Mouse (Mus musculus) heart, adult 18-20 months (tissue): ENCODE measurements around the gene Cptp. TPM values are rescaled to one million over a fixed set of nuclear protein-coding genes. Genes with fewer than 3 reads are reported as not detected.
A peak's percentile ranks its signal among the peaks of the same experiment; 100 is the strongest.

Experiments used
- DNase-seq, 2 experiments: peaks; one replicate each; pipeline ENCODE4 v3.0.0; 2021 to 2022; ENCODE audit warnings: mixed read lengths in 1 of 2
- total RNA-seq, 2 experiments: library from RNA; stranded (reverse); gene quantifications; 2 replicates each; pipeline ENCODE4 v1.2.3; 2021

Cptp gene
- total RNA-seq, 2 experiments from 2014 or later: 6.2 to 8.0 TPM

DNA sequence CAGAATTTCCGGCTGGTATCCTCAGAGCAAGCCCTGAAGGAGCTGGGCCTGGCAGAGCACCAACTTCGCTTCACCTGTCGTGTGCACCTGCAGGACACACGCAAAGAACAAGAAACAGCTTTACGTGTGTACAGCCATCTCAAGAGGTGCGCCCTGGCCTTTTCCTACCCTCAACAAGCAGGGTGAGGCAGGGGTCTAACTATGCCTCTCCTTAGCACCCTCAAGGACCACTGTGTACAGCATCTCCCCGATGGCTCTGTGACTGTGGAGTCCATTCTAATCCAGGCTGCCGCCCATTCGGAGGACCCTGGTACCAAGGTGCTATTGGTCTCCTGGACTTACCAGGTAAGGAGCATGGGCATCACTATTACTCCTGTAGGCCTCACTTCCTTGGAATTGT, 18.9 kb upstream of the Cptp start:
- DNase-seq: no peak

DNA sequence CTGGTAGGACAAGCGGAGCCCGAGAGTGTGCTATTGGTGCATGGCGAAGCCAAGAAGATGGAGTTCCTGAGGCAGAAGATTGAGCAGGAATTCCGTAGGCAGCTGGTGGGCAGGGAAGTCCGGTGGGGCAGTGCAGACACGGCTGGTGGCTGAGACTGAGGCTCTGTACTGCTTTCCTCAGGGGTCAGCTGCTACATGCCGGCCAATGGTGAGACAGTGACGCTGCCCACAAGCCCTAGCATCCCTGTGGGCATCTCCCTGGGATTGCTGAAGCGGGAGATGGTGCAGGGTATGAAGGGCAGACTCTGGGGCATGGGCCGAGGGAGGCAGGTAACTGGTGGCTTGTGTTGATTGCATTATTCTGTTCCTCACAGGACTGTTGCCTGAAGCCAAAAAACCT, 18.4 kb upstream of the Cptp start:
- DNase-seq: no peak

DNA sequence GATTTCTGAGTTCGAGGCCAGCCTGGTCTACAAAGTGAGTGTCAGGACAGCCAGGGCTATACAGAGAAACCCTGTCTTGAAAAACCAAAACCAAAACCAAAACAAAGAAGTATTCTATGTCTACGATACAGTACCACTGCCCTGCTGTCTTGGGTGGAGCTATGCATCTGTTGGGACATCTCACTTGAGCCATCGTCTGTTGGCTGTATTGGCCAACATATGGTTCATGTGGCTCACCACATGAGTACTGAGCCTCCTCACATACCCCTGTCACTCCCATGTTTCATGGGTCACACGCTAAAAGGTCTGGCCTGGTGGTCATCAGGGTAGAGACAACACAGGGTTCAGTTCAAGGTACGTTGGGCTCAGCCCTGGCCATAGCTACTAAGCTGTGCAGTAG, 17.1 kb upstream of the Cptp start:
- DNase-seq: no peak

DNA sequence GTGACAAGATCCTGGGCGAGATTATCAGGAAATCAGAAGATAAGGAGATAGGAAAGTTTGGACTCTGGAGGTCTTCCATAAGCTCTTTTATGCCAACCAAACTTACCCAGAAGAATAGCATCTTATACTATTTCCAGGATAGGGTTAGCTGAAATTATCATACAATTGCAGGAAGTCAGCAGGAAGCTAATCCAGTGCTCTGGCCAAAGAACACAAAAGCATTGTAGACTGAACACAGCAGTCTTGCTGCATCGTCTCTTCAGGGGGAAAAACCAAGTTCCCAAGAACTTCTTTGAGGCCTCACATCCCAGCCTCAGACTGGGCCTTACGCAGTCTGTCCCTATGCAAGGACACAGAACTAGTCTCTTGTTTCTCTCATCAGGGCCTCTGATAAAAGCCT, 14.3 kb upstream of the Cptp start:
- DNase-seq: peak in 1 of 2 experiments; percentile 50

DNA sequence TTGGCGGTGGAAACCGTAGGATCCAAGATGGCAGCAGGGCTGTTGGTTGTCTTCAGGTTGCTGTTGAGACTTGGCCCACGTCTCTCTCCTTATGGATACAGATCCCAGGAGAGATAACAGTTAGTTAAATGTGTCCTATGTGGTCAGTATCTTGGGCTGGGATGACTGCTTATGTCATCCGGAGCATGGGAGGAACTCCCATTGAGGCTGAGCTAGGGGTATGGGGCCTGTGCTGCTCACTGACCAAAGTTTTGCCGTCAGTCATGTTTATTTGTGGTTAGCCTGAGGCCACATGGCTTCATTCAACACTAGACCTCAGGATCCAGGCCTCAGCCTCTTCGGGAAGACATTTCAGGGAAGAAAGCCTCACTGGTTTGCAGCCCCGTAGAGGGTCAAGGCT, 2.2 kb upstream of the Cptp start:
- no peak for DNase-seq

DNA sequence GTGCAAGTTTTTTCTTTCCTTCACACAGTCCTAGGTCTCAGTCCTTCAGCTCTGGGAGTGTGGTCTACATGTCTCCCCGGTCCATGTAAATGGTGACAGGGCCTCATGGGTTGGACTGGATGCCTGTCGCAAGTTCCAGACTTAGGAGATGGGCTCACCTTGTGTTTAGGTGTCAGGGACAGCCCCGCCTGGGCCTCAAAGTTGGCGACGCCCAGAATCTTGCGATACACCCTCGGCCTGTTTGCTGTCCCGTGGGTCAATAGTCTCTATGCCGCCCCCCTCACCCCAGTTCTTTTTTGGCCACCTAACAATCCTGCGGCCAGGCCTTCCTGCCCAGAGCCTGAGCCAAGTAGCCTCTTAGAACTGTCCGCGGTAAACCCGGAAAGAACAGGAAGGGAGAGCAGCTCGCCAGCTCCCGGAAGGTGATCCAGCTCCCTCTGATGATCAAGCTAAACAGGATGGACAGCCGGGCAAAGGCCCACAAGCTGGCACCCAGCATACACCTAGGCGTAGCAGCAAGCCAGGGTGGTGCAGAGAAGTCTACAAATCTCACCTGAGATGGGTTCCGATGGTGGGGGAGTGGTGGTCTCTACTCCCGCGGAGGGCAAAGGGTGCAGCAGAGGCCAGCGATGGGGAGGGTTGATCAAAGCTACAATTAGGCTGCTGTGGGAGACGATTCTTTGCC, 484 bp downstream of the Cptp start:
- peak in 1 of 2 experiments; percentile 39 for DNase-seq

DNA sequence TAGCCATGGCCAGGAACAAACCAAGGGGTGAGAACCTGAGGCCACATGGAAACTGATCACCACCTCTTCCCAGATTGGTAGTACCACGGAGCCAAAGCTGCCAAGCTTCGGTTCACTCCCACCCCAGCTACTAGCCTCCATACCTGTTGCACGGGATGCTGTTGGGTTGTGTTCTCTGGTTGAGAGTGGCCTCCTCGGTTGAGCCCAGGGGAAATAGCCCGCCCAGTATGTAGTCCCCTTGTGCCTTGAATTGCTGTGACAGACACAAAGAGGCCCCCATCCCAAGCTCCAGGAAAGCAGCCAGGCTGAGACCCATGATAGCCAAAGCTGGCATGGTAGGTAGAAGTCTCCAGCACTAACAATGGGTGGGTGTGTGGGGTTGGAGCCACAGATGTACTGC, 6.2 kb downstream of the Cptp start, which contains the start of gene Tas1r3:
TSS of gene Tas1r3 (minus strand) at position 362 of the 400 bp plus-strand sequence.
- DNase-seq: no peak

DNA sequence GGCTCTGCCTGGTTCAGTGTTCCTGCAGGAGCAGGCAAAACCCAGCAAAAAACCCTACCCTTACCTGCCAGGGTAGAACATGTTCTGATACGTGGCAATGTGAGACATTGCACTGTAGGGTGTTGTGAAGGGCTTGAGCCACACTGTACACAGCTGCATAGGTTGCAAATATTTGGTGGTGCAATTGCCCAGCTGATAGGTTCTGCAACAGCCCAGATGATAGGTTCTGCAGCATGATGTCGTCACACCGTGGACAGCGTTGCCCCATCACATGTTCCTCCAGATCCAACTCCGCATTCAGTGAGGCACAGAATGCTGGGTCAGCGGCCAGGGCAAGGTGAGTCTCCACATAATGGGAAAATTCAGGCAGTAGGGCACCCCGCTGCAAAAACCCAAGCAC, 7.5 kb downstream of the Cptp start:
- no peak for DNase-seq

DNA sequence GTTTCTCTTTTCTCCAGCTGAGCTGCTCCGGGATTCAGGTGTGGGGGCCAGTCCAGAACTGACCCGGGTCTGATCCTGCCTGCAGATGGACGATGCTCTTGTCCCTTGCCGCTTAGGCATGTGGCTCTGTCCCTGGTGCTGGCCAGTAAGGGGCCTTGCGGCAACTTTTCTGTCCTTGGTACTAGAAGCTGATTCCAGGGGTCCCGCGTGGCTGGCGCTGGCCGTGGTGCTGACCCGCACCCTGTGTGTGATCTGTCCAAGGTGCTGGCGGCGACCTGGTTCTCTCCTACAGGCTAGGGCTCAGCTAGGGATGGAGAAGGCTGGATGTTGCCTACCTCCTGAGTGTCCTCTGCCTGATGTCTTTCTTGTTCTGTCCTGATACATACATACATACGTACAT, 9.9 kb downstream of the Cptp start:
- DNase-seq: peak in 1 of 2 experiments; percentile 56

DNA sequence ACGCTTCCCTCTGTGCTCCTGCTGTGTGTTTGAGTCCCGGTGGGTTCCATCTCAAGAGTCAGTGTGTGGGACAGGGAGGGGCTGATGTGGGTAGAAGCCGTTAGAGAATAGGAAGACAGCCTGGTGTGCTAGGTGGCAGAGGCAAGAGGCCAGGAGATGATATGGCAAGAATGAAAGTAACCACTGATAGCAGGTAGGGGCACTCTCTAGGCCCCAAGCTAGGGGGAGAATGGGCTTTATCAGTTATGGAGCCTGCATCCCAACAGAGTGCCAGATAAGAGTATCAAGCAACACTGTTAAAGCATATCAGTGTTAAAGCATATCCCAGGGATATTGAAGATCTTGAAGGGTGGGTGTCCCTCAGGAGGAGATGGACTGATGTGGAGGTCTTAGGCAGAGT, 12.4 kb downstream of the Cptp start:
- DNase-seq: no peak

DNA sequence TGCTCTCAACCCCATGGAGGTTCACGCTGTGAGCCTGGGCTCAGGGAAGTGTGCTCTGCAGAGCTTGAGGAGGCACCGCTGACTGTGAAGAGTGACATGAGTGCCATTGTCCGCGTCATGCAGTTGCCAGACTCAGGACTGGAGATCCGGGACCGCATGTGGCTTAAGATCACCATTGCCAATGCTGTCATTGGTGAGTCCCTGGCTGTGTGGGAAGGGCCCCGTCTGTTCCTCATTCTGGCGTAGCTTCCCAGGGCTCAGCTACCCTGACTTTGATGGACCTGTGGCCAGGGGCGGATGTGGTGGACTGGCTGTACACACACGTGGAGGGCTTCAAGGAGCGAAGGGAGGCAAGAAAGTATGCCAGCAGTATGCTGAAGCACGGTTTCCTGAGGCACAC, 13.2 kb downstream of the Cptp start:
- no peak for DNase-seq

DNA sequence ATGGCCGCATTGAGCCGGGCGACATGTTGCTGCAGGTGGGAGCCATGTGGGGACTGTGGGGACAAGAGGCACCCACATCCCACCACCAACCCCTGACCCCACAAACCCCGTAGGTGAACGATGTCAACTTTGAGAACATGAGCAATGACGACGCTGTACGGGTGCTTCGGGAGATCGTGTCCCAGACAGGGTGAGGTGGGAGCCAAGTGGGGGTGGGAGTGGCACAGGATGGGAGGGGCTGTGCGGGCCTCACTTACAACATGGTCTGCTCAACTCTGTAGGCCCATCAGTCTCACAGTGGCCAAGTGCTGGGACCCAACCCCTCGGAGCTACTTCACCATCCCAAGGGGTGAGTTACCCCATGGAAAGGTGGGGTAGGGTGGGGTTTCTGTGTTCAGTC, 14.2 kb downstream of the Cptp start:
- DNase-seq: no peak

DNA sequence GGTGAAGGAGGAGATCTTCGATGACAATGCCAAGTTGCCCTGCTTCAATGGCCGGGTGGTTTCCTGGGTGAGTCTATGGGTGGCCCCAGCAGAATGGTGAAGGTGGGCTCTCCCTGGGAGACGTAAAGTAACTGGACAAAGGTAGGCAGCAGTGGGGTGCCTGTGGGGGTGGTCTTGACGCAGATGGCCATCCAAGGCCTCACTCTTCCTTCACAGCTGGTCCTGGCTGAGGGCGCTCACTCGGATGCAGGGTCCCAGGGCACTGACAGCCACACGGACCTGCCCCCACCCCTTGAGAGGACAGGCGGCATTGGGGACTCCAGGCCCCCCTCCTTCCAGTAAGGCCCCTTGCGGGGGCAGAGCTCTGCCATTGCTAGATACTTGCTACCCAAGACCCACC, 15.8 kb downstream of the Cptp start:
- no peak for DNase-seq

DNA sequence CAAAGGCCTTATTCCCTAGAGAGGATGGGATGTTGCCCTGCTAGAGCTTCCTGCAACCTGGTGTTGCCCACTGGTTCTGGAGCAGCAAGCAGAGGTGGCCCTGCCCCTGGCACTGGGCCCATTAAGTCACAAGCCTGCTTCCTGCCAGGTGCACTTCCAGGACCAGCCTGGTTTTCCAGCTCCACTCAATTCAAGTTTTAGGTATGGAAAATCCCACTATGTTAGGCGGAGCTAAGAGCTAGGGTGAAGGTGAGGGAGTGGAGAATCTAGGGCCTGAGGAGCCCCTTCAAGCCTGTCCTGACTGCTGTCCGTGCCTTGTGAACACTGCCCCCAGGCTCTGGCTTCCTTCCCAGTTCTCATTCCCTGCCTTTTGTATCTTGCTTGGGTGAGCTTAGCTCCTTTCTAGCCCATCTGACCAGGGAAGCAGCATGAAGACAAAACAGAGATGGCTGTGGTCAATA, 17.3 kb downstream of the Cptp start:
- peak in 1 of 2 experiments; percentile 44 for DNase-seq

DNA sequence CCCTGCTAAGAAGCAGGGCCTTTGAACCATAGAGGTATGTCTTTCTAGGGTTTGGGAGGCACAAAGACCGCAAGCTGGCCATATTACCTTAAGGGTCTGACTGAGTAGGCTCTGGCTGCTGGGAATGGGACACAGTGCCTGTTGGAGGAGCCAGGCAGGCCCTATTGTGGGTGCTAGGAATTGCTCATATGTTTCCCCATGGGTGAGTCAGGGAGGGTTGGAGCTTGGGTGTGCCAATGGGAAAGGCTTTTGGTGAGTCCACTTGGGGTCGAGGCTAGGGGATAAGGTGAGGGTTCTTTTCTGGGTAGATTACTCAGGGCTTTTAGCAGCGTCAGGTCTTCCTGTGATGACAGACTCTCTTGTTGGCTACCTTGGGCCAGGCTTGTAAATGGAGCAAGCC, 17.9 kb downstream of the Cptp start:
- DNase-seq: no peak

DNA sequence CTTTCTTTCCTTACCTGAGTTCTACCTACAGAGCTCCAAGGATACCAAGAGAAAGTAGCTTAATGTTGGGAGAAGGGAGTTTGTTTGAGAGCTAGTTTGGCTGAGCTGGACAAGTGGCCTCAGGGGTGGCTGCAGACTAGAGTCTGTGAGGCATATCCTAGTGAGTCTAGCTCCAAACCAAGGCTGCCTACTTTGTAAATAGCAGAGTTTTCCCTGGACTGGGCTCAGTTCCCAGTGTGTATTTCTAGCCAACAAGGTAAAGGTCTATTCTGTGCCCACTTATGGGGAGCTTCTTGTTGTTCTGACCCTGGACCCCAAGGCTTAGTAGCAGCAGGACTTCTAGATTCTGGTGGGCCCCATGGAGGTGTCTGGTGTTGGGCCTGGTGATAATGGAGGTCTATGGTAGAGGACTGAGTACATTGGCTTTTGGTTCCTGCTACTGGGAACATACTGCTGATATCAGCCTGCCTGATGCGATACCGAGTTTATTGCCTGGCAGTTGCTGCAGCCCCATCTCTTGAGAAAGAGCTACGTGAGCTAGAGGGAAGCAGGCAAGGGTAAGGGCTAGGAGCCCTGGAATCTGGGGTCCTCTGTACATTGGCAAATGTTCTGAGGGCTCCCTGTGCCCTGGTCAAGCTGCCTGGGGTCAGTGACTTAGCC, 19.3 kb downstream of the Cptp start:
- no peak for DNase-seq

DNA sequence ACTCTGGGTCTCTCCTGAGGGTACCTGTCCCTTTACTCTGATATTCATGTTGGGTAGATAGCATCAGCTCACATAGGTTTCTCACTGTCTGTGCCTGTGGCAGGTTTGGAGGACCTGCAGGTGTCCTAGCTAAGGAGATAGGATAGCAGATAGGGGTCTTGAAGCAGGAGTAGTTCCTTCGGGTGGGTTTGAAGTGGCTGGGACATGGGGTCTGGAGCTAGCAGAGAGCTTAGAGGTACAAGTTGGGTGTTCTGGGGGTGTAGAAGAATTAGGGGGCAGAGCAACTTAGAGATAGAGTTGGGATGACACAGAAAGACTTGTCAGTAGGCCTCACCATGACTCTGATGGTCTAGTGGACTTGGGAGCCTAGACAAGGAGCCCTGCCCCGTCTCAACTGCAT, 19.8 kb downstream of the Cptp start:
- DNase-seq: no peak

DNA sequence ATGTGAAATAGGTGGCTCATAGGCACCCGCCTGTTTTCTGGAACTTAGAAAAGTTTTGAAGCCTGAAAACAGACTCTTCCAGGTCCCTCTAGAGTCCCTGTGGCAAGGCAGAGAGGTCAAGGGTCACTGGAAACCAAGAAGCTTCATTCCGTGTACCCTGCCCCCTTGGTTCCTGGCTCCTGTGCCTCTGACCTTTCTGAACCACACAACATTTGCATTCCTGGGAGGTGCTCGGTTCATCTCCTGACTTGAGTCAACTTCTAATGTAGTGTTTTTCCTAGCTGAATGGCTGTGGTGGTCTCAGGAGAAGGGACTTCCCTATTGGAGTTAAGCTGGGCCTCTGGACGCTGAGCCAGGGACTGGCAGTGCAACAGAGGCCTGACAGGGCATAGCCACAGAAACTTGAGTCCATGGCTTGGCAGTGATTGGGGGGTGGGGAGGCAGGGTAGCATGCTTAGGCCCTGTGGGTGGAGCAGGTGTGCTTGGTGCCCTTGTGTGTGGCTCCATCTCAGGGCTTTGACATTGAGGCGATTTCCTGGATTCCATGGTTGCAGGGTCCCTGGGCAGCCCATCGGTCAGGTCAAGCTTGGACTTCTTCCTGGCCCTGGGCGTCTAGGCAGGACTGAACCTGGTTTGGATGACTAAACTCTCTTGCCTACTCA, 20.7 kb downstream of the Cptp start:
- no peak for DNase-seq

DNA sequence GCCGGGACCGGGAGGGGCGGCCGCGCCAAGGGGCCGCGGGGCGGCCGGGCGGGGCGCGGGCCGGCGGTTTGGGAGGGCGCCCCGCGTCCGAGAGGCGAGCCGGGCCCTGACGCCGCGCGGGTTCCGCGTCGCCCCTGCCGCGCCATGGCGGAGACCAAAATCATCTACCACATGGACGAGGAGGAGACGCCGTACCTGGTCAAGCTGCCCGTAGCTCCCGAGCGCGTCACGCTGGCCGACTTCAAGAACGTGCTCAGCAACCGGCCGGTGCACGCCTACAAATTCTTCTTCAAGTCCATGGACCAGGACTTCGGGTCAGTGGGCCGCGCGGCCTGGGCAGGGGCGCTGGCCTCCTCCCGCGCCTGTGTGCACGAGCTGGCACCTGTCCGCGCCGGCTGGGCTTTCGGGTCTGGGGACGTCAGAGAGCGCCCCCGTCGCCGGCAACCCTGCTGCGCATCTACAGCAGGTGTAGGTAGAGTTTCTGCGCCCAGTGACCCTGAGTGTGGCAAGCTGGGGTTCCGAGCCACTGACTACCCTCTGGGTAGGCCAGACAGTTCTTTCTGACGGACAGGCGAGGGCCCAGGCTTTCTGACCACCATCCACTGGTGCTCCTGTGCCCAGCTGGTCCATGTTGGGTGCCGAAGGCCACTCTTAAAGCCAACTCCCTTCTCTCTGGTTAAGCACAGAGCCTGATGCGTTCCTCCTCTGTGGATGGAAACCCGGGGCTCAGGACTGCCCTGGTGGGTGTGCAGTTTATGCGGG, 21.5 kb downstream of the Cptp start:
- DNase-seq: peak; percentile 45 to 55

DNA sequence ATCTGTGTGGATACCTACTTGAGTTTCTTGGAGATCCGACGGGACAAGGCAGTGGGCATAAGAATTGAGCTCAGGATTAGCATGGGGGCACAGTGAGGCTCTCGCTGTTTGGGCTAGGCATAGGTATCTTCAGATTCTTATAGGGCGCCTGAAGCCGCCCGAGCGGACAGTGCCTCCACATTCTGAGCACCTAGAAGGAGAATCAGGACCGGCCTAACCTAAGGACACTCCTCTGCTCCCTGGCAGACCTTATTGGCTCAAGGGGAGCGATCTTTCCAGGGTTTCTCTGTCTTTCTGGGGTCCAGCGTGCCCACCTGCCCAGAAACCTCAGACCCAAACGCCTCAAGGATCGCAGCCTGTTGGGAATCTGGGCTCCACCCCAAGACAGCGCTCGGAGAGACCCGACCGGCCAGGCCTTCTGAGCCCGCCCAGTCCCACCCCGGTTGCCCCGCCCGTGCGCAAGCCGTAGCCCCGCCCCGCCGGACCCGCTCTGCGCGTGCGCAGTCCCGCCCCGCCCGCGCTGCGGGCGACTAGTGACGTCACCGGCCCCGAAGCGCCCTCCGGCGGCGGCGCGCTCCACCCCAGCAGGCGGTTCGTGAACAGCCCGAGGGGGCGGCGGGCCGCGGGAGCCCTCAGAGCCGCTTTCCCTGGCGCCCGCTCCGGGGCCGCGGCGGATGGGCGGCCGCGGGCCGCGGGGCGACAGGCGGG, 22.2 kb downstream of the Cptp start, which contains the start of gene Dvl1:
TSS of gene Dvl1 (plus strand) at position 532 of the 708 bp plus-strand sequence.
- peak; percentile 95 to 96 for DNase-seq

DNA sequence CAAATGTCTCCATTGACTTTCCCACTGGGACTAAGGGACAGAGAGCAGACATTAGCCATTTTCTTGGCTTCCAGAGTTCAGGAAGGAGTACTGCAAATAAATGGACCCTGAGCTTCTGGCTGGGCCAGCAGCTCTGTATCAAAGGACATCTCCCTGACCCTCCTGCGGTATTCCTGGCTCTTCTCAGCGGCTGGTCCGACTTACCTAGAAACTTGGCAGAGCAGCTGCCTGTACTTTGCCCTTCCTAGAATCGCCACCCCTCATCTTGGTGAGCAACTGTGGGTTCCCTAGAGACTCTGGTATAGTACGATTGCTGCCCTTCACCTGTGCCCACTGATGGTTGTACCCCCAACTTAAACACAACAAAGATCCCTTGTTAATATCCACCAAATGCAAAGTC, 26.0 kb downstream of the Cptp start:
- DNase-seq: no peak
